Mouse (Mus musculus) heart, embryonic 11.5 days (tissue): ENCODE measurements at regions not wholly inside any gene's neighbourhood (a gene's known extent, or its start where the extent isn't known, plus 50 kb on each side); places are given as distances from the start of the nearest gene placed in this dataset.
"Not testable (repeated sequence)": the region's sequence is repeated elsewhere in the genome, so short reads cannot be mapped to it uniquely, and the experiment has no call there.

Experiments used
- ATAC-seq: fragments of 200-750 bp; cut with Nextera tagmentation; replicated peaks from 2 replicates; pipeline ENCODE4 v1.8.0; 2017; ENCODE audit warnings: moderate library complexity; ENCODE audit not compliant: insufficient number of reproducible peaks, low FRiP score, low TSS enrichment
- H3K27ac ChIP-seq: fragments of 300-500 bp; sonication (generic); 2 replicates; pipeline ENCODE4 v1.5.1; 2014; ENCODE audit warnings: mild to moderate bottlenecking, low read depth, low read length
- H3K27me3 ChIP-seq: fragments of 300-500 bp; sonication (generic); 2 replicates; pipeline ENCODE4 v1.6.1; 2014; ENCODE audit warnings: mild to moderate bottlenecking, low read length, mixed read lengths; ENCODE audit not compliant: control insufficient read depth, insufficient read depth
- H3K36me3 ChIP-seq: fragments of 300-500 bp; sonication (generic); 2 replicates; pipeline ENCODE4 v1.6.1; 2014; ENCODE audit warnings: mild to moderate bottlenecking, low read length, moderate library complexity, mixed read lengths; ENCODE audit not compliant: control insufficient read depth, insufficient read depth
- H3K4me1 ChIP-seq: fragments of 300-500 bp; sonication (generic); 2 replicates; pipeline ENCODE4 v1.6.1; 2014; ENCODE audit warnings: low read length; ENCODE audit not compliant: control insufficient read depth, insufficient read depth
- H3K4me2 ChIP-seq: fragments of 300-500 bp; sonication (generic); 2 replicates; pipeline ENCODE4 v1.6.1; 2014; ENCODE audit warnings: mild to moderate bottlenecking, moderate library complexity
- H3K4me3 ChIP-seq: fragments of 300-500 bp; sonication (generic); 2 replicates; pipeline ENCODE4 v1.5.1; 2014; ENCODE audit warnings: low read depth, low read length
- H3K9ac ChIP-seq: fragments of 300-500 bp; sonication (generic); 2 replicates; pipeline ENCODE4 v1.6.1; 2014; ENCODE audit warnings: mild to moderate bottlenecking, low read depth, low read length, moderate library complexity
- H3K9me3 ChIP-seq: fragments of 300-500 bp; sonication (generic); replicated peaks from 2 replicates; pipeline ENCODE4 v1.6.1; 2016; ENCODE audit warnings: low read length; ENCODE audit not compliant: control insufficient read depth
- WGBS: fragments of 180-500 bp; shearing (Covaris S2); extraction: QIAGEN DNeasy Blood & Tissue Kit; methylation state at CpG from one replicate; pipeline ENCODE4 v1.1.7; 2014; ENCODE audit not compliant: insufficient replicate concordance; 5-methylcytosine and 5-hydroxymethylcytosine counted together

DNA sequence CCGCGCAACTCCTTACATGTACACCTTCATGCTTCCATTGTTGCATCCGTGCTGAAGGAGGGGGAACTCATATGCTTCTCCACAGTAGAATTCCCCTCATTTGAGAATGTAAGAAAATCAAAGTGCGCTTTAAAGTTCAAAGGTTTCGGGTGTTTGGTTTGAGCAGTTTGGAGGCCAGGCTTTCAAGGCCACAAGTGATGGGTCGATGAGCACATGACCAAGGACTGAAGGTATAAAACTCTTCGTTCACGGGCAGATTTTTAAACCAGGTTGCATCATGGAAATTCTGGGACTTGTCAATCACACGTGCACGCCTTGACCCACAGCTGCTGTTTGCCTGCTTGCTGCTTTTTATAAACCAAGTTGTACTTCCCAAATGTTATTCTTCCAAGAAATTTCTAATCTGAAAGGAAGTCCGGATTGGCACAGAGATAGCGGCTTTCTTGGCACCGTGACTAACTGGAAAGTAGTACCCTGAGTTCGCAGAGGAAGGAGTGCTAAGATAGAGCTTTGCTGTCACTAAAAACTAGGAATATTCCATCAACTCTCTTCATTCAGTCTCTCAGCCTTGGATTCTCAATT is 132.7 kb upstream of the Myt1l start:
- Histone ChIP-seq H3K9me3 (no peaks in the 10 kb centered on the region), H3K4me2 (no peak overlapping the region), H3K9ac (no peak overlapping the region), H3K4me3 (no peak overlapping the region), H3K27me3 (no peaks in the 10 kb centered on the region), H3K4me1 (0 out of 2 replicates have a peak, but pooled peaks cover 5% of the 10 kb centered on the region), H3K27ac (no peak overlapping the region), H3K36me3 (no peaks in the 10 kb centered on the region)
- ATAC-seq: no peak
- 70% methylated on average over 14 of the region's 14 CpGs for WGBS

DNA sequence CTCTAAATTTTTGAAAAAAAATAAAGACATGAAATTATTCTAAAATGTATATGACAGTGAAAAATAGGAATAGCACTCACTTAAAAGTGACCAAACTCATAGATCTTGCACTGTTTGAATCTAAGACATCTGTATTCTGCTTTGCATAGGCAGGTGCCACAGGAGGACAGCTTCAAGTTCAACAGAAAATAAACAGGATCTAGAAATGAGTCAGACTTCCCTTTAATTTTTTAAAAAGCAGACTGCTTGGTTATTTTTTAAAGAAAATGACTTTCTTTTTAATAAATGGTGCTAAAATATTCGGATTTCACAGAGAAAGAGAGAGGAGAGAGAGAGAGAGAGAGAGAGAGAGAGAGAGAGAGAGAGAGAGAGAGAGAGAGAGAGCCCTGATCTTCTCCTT is 123.8 kb upstream of the Myt1l start:
- Histone ChIP-seq H3K27ac (no peak overlapping the region), H3K9ac (no peak overlapping the region), H3K9me3 (no peaks in the 10 kb centered on the region), H3K36me3 (no peaks in the 10 kb centered on the region), H3K4me1 (no peaks in the 10 kb centered on the region), H3K4me3 (no peak overlapping the region), H3K4me2 (no peak overlapping the region), H3K27me3 (no peaks in the 10 kb centered on the region)
- no peak for ATAC-seq
- WGBS: 4% methylated on average over 1 of the region's 1 CpGs

DNA sequence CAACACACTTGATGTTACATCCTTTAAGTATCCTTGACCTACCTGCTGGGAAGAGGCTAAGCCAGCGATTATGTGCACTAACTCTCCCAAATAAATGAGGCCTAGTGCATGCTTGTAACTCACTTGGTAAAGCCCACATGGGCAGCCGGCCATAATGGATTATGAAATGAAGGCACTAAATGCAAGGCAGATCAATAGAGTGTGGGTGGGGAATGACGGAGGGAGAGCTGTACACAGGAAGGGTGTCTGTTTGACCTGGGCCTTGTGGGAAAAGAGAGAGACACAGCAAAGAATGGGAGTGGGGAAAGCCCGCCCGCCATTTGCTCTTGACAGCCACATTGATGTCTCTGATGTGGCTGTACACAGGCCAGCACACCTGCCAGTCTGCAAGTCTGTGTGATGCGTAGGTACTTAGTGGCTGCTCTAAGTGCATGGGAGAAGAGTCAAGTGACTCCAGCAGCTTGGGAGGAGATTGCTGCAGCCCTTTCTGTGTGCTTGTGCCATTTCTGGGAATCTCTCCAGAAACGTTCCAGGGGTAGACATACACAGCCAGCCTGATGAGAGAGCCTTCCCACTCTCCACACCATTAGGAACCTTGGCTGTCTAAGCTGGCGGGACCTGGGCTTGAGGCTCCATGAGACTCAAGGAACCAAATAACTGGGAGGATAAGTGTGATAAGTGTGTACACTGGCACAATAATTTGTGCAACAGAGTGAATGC is 118.7 kb upstream of the Myt1l start:
- no peaks in the 10 kb centered on the region for H3K36me3 ChIP-seq
- no peaks in the 10 kb centered on the region for H3K9me3 ChIP-seq
- H3K27ac ChIP-seq: no peak overlapping the region
- H3K4me2 ChIP-seq: no peak overlapping the region
- no peaks in the 10 kb centered on the region for H3K27me3 ChIP-seq
- 84% methylated on average over 8 of the region's 8 CpGs for WGBS
- H3K9ac ChIP-seq: no peak overlapping the region
- ATAC-seq: no peak
- no peak overlapping the region for H3K4me3 ChIP-seq
- no peaks in the 10 kb centered on the region for H3K4me1 ChIP-seq

DNA sequence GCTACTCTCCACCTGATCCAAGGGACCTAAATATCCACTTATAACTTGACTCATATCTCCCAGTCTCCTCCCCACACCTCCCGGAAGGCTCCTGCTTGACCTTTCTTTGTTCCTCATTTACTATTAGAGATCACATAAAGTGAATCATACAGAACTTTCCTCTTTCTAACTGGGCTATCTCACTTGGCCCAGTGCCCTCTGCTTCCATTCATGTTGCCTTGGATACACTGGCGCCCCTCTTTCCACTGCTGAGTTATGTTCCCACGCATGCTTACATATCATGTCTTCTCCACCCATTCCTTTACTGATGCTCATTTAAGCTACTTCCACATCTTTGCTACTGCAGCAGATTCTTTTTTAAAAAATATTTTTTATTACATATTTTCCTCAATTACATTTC is 94.2 kb upstream of the Myt1l start:
- Histone ChIP-seq H3K9me3 (no peaks in the 10 kb centered on the region), H3K4me2 (no peak overlapping the region), H3K27ac (no peak overlapping the region), H3K9ac (no peak overlapping the region), H3K4me3 (no peak overlapping the region), H3K4me1 (no peaks in the 10 kb centered on the region), H3K27me3 (no peaks in the 10 kb centered on the region), H3K36me3 (no peaks in the 10 kb centered on the region)
- no peak for ATAC-seq
- 80% methylated on average over 3 of the region's 3 CpGs for WGBS

DNA sequence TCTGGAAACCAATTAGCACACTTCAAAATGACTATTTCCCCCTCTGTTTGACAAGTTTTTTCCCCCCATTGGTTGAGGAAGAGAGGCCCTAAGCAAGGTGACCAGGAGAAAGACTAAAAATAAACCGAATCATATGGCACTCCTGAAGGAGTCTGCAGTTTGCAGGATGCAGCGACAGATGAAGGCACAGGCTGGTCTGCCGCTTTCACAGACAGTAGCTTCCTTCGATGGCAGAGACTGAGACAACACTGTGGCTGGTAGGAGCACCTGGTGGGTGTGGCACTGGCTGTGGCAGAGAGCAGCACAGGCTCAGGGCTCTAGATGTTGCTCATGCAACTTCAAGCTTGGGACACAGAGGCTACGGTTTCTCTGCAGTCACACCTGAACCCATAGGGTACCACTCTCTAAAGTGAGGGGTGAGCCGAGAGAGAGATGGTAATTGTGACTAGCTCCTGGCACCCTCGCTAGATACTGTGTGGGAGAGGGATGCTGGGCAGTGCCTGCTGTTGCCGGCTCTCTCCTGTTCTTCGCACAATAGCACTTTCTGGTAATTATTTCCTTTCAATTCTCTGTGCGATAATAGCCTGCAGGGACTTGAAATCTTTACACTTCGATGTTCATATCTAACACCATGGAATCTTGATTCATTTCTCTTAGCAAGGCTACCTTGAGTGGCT is 88.7 kb upstream of the Myt1l start:
- ATAC-seq: no peak
- WGBS: 75% methylated on average over 11 of the region's 11 CpGs
- H3K27me3 ChIP-seq: no peaks in the 10 kb centered on the region
- H3K4me2 ChIP-seq: no peak overlapping the region
- no peak overlapping the region for H3K27ac ChIP-seq
- no peaks in the 10 kb centered on the region for H3K36me3 ChIP-seq
- no peaks in the 10 kb centered on the region for H3K9me3 ChIP-seq
- no peak overlapping the region for H3K9ac ChIP-seq
- no peak overlapping the region for H3K4me3 ChIP-seq
- H3K4me1 ChIP-seq: no peaks in the 10 kb centered on the region

DNA sequence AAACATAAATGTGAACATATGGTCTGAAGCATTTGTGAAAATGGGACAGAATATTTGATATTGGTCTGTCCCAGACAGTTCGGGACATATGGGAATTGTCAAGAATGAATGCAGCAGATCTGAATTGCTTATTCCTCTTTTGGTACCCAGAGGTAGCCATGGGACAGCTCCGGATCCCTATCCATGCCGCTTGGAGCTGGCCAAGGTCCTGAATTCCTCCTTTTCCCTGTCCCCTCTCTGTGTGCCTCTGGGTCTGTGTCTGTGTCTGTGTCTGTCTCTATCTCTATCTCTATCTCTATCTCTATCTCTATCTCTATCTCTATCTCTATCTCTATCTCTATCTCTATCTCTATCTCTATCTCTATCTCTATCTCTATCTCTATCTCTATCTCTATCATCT is 63.0 kb upstream of the Myt1l start:
- H3K9me3 ChIP-seq, H3K4me2 ChIP-seq, H3K4me3 ChIP-seq, H3K36me3 ChIP-seq, ATAC-seq, H3K27ac ChIP-seq, H3K4me1 ChIP-seq, H3K9ac ChIP-seq, H3K27me3 ChIP-seq: not testable (repeated sequence)
- WGBS: 15% methylated on average over 3 of the region's 3 CpGs
